Mouse (Mus musculus) c-Kit-positive CD71-negative TER-119-negative erythroid progenitor cells, embryonic 14.5 days (primary cell): Measurements from ENCODE around the gene Mest.

Experiments
- DNase-seq: peaks from one replicate; pipeline ENCODE4 v3.0.0-alpha.2; 2013; ENCODE audit warnings: low read depth

Gene Mest

DNA sequence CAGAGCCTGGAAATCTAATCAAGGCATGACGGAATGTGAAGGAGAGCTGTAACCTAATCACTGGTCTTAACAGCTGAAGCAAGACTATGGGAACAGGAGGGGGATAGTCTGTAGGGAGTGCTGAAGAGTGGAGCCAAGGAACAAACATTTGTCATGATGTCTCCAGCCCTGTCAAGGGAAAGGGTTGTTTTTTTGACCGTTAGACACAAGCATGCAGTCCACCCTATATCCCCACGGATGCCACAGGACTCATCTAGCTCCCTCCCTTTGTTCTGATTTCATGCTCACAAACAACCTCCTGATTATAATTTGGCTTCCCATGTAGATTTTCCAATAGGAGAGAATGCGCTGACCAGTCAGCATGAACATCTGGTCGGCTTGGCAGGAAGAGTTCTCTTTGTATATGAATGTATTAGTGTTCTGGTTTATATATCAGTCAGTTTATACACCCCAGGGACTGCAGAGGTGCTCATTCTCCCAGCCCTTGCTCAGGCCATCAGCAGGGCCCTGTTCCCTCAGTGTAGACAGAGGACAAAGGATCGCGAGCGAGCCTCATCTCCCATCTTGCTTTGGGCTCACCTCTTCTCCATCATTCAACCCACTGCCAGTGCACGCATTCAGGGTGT is 19.3 kb upstream of the Mest start:
- DNase-seq: no peak

DNA sequence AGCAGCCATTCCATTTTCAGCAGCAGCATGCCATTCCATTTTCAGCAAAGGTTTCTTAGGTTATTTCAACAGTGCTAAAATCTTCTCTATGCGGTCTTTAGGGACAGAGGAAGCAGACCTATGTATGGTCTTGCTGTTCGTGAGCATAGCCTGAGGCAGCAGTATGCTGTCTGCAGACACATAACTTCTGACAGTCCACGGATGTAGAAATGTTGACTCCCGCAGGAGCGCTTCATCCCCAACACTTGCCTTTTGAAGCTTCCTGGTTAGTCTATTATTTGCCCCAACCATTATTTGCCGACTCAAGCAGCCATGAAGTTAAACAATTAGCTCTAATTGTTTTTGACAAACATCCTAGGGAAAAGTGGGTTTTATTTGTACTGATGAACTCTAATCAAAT is 14.2 kb upstream of the Mest start:
- DNase-seq: no peak

DNA sequence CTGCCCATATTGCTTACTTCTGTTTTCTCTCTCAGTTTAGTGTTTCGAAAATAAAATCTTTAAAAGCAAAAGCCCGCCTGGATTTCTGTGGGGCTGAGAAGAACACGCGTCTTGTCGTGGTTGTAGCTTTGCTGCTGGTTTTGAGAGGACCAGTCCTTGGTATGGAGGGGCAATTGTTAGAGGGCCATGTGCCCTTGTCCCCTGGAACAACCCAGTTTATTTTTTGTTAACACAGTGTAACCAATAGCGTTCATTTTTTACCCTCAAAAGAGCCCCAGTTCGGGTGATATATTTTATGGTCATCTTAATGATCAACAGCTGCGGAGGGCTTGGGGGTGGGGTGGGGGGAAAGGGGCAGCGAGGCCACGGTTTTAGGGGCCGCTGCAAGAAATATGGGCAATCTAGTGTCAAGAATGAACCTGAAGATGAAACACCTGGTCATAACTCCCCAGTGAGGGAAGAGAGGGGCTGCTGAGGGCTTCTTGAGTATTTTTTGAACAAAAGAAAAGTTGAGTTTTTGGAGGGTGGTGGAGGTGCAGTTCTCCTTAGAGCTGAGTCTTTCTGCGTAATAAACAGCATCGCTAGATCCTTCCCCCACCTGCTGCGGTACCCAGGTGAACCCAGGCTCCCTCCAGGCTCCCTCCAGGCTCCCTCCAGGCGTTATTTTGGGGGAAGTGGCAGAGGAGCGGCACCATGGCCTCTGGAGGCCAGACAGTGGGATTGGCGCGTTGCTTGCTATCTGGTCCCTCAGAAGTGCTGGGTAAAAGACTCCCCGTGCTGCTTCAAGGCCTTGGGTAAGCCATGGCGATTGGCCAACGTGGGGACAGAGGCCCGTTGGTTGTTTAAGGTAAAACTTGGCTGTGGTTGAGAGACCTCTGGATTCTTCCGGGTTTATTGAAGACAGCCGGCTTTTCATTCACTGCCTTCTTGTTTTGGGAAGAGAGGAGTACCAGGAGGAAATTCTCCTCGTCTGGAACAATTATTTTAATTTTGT is 12.7 kb upstream of the Mest start:
- no peak for DNase-seq

DNA sequence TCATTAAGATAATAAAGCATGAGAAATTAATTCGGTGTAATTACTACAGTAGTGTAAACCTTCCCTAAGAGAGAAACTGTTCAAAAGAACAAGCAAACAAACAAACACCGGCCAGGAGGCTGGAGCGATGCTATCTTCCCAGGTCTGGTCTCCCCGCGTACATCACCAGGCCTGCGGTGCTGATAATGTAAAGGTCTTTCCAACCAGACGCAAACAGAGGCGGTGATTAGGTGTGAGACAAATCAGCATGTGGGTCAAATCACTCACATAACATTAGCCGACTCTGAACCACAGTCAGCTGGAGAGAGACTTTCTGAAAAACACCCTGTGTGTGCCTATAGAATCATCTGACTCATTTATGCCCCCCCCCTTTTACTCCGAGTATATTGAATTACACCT is 12.0 kb upstream of the Mest start:
- no peak for DNase-seq

DNA sequence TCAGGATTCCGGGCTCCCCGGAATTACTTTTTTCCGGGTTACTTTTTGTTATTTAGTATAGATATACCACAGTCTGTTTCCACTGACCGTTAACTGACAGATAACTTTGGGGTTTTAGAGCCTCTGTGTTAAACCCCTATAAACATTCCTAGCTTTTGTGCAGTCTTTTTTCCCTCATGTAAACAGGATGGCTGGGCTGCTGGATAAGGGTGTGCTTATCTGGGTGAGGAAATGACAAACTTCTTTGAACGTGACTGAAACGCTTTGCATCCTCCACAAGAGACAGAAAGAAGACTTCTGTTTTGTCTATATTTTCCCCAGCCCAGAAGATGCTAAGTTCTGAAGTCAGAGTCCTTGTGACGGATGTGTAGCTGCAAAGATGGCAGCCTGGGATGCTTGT is 10.9 kb upstream of the Mest start:
- no peak for DNase-seq

DNA sequence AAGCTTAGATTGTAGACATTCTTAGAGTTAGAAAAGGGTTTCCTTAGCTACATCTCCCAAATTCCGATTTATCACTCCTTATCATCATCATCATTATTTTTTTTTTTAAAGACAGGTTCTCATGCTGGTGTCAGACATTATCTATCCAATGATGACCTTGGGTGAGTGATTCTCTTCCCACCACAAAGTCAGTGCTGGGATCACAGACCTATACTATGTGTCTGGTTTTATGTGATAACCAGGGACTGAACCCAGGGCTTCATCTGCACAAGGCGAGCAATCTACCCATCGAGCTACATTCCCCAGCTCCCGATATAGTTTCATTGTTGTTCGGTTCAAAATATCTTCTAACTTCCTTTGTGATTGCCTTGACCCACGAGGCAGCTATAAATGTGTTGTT is 9.9 kb upstream of the Mest start:
- DNase-seq: no peak

DNA sequence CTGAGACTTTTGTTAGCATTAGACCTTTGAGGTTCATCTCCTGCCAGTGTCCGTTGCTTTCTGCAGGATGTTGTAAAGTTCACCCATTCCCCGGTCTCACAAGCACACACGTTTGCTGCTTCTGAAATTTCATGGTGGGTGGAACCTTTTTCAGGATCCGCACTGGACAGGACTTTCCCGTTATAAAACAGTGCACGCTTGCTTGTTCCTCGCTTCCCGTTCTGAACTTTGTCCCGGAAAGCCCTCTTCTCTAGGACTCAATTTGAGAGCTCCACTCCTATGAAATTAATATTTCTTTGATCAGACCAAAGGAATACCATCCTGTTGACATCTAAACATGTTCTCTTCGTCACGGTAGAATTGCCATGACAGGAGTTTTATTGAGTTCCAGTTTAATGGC is 9.5 kb upstream of the Mest start:
- no peak for DNase-seq

DNA sequence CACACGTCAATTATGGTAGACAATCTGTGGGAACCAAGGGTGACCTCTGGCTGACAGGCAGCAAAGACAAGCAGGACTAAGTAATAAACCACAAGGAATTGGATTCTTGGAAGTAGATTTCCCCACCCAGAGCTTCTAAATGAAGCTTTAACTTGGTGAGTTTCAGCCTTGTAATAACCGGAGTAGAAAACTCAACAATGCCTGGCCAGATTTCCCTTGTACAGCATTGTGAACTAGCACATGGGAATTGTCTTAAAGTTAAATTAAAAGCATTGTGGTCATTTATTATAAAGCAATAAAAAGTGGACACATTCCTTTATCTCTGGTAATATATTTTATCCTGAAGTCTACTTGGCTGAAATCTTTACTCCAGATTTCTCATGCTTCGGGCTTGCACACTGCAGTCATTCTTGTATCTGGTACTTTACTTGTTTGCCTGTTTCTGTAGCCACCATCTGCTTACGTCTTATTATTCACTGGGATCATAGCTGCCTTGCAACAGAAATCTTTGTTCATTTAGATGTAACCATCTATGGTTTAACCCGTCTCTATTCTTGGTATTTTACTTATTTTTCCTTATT is 8.4 kb upstream of the Mest start:
- no peak for DNase-seq

DNA sequence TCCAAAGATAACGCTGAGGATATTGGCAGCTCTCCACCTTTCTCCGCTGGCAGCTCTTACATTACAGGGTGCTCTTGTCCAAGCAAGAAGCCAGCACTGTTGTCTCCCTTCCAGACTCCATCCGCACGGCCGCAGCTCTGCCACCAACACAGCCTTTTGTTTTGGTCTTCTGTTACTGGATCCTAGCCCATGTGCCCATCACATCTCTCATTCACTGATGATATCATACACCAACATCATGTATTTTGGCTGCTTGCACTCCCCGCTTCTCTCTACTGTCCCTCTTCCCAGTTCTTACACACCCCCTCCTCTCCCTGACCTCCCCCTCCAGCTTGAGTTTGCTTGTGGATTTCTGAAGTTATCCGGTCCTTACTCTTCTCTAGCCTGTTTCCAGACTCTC is 6.6 kb upstream of the Mest start:
- DNase-seq: no peak

DNA sequence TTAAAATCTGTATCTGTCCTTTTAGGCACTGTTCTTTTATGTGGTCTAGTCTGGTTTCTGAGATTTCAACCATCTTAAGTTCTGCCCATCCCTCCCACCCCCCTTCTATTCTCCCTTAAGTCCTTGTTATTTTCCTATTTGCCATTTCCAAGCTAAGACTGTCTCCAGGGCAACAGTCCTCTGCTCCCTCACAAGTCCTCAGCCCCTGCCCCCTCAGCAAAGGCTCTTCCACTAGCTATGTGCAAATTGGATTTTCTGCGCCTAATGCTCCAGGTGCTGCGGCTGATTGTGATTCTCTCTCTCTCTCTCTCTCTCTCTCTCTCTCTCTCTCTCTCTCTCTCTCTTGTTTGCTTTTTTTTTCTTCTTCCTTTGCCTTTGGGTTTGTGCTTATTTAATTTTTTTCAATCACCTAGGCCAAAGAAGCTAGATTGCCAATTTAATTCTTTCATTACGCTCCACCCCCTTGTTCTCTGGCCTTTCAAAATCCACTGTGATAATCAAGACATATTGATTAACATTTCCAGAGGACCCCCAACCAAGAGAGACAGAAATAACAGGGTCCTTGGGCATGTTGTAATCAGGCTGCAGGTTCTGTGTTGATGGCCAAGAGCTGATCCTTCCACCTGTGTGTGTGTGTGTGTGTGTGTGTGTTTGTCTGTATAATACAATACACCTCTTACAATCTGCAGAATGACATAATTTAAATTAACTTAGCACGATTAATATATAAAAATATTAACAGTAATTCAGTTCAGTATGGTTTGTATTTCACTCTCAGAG is 772 bp upstream of the Mest start:
- DNase-seq: no peak

DNA sequence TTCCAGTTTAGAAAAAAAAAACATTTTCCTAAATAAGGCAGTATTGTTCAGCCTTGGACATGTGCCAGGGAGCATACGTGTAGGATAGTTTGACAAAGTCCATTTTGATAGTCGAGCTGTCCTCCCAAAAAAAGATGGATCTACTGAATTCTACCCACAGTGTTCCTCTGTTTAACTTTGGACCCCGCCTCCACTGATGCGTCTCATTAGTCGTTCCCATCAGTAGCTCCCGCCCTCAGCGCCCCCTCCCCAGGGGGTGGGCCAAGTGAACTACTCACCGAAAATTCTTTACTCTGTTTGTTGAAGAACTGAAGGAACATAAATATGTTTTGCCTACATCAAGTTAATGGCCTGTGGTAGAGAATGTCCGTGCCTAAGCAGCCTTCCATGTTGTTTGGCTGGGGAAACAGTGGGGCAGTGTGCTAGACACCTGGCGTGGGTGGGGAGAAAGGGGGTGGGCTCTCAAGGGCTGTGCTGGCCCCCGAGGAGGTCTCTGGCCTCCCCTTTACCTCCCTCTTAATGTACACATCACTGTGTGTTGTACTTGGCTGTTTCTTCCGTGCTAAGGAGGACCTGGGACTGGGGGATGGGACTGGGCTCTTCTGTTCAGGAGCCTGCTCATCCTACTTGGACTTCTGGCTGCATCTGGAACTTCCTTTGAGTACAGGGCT is 7.1 kb downstream of the Mest start:
- DNase-seq: no peak

DNA sequence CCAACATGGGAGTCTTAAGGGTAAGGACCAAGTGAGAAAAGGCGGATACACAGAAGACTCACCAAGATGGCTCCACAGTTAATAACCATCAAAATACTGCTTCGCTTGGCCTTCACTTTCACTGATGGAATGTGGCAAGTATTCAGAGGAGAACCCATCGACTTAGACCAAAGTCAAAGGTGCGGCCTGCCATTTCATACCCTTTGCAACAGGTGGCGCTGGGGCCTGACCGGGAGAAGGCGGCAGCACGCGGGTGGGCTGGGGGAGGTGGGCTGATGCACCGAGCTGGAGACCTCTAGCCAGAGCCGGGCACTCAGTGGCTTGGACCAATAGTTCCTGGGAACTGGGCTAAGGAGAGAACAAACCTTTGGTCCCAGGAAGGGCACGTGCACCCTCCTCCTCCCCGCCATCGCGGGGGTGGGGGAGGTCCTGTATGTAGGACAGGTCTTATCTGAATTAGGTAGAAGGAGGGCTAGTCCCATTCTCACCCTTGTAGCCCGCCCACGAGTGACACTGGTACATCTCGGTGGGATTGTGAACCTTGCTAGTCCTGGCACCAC is 9.3 kb downstream of the Mest start:
- no peak for DNase-seq

DNA sequence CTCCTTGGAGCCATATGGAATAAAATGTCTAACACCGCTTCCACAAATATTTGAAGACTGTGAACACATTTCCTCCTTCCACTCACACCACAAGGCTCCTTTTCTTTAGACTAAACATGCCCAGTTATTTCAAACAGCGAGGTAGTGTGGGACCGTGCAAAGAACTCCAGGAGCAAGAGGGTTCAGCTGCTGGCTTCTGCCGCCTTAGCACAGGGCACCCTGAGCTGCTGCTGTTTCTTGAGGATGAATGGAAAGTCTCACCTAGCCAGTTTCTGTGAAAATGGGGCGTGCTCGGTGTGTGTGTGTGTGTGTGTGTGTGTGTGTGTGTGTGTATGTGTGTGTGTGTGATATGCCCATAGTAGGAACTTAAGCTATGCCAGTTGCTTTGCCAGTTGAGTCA is 11.1 kb downstream of the Mest start:
- DNase-seq: no peak

DNA sequence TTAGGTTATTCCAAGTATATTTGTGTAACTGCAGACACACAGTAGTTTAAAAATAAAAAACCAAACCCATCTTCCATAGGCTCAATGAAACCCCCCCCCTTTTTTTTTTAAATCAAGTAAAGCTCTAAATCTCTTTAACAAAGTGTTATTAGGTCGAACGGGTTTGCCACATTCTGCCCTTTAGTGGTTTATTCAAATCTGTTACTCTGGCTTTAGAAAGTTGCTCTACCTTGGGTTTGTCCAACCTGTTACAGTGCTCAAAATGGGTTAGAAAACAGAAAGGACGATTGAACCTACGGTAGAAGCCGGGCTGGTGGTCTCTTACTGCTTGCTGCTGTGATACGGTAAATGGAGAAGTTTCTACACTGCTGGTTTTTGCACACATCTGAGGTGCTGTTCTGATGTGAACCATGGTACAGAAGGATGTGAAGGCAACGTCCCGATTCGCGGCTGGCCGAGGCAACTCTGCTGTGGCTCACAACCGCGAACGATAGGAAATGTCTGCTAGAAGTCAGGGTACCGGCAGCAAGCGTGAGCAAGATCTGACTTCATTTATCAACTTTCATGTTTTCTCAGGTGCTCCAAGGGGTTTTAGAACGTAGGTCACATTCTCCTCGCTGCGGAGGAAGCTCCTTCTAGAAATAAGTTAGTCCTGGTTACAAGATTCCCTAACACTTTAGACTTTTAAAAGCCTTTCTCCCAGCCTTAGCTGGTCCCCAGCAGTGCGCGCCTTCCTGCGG is 11.8 kb downstream of the Mest start:
- no peak for DNase-seq

DNA sequence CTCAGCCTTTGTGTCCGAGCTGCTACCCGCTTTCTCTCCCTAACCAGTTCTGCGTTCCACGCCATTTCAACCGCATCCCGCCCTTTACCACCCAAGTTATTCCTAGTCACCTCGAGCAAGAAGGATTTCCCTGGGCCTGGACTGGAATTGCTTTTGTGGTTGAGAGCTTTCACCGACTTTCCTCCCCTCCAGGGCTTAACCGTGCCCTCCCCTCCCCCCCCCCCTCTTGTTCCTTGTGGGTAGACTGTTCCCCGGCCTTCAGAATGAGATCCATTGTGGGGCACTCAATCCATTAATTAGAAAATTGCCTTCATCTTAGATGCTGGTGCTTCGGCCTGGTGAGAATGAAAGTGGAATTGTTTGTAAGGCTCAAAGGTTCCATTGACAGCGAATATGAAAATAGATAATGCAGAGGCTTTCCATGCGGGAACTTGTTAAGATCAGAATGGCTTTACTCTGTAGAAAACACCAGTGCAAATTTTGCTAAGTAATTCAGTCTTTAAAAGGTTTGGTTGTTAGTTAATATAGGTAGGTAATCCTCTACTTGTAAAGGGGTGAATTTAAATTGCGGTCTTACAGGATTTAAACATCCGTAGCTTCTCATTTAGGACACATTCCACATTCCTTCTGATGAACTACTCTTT is 12.5 kb downstream of the Mest start:
- no peak for DNase-seq

DNA sequence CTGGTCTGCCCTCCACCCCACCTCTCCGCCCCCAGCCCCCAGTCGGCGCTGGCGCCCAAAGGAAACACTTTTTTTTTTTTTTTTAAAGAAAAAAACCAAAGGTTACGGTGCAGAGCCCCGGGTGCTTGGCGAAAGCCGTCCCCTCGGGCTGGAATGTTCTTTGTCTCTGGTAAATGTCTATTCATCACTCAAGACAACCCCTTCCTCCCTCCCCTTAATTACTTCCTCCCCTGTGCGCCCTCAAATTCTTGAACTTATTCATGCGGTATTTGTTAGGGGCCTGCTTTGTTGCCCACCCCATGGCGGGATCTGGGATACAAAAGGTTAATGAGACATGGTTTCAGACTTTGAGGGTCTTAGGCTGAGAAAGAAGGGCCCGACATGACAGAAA is 13.0 kb downstream of the Mest start:
- no peak for DNase-seq

DNA sequence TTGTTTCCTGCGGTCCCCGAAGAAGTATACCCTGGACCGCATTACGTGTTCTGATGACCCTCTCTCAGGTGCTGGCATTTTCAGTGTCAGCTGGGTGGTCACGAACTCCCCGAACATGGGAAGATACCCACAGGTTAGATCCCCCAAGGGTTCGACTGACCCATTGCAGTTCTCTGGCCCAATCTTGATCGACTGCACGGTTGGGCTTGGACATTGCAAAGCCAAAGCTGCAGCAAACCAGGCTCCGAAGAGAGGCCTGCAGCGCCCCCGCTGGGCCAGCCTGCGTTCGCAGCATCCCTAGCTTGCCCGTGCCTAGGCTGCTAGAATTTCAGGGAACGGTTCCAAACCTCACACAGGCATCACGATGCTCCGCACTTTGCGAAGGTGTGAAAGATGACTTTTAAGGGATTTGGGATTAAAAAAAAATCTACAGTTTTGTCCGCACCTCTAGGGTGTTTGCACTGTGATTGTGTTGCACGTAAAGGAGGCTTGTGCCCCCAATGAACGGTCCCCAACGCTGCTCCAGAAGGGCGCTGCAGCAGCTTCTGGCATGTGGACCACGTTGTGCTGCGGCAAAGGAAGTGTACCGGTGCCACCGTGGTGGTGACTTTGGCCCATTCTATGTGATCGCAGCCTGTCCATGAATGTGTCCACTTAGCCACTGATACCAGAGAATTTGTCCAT is 13.7 kb downstream of the Mest start:
- DNase-seq: no peak

DNA sequence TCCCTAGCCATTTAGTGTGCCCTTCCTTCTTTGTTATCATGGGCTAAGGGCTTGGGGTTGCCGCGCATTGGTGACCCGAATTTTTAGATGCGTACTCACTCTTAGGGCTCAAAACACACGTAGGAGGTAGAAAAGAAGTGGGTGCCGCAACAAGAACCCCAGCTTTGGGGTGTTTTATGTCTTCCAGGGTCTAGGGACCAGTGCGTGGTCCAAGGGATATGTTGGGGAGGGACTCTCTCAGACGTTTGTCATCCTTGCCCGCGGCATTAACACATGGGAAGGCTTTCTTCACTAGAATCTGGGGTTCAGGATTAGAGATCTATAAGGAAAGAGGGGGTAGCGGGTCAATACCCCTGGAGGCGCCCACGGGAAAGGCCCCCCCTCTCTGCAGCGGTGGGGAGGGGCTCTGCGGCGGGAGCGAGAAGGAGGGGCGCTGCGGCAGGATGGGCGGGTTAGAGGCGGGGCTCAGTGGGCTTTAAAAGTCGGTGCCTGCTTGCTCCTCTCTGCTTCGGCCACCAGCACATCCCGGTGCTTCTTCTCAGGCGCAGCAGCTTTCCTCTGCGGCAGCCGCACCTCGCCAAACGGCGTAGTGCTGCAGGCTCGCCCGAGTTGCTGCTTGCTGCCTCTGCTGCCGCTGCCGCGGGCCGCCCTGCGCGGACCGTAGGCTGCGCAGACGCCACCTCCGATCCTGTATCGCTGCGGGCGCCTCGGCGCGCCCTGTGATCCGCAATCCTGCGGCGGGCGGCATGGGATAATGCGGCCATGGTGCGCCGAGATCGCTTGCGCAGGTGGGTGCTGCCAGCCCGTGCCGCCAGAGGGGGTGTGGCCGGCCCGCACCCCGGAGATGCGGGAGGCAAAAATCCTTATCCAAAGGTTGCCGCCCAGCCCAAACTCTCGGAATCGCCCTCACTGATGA is 14.5 kb downstream of the Mest start:
- DNase-seq: no peak
